Mouse (Mus musculus): Measurements from ENCODE around the gene Armc3.

DNA sequence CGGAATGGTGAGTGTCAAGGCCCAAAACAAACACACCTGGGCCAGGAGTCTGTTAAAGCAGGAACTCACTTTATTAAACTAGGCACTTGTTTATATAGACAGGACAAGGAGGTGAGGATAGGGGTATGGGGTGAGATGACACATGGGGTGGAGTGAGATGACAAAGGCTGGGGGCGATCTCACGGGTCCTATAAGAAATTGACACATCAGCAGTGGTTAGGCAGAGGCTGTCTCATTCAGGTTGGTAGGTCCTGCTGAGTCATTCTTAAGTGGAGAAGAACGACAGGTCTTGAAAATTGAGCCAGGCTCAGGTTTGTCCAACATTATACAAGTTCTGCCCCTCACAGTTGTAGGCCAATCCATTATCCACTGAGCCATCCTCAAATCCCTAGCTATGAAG is 128.7 kb downstream of the Armc3 start:
- TF ChIP-seq GATA1 (IDR thresholded peaks at IDR 0.05; ENCODE audit: low read length) (no peak), TAL1 (IDR thresholded peaks at IDR 0.05; ENCODE audit: low read length) (no peak)
